Mouse (Mus musculus): ENCODE measurements around the gene Josd1.

DNA sequence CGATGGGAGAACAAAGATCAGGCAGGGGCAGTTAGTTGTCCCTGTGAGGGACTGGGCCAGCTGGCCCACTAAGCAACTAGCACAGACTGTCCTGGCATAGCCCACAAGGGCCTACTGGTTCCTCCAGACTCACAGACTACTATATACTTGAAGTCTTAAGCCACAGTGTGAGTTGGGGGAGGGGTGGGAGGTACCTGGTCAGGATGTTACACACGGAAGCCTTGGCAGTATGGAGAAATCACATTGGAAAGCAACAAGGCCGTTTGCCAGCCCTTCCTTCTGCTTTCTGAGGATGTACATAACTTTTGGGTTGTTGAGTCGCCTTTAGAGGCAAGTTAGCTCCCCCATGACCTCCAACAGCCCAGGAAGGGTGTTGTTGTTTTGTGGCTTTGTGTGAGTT, 45.9 kb upstream of the Josd1 start:
- TF ChIP-seq CTCF (IDR thresholded peaks at IDR 0.05) = no peak
- TF ChIP-seq EP300 (IDR thresholded peaks at IDR 0.05) = no peak

Measured in lung, postnatal 0 days (tissue).